Mouse (Mus musculus): Measurements from ENCODE around the gene Mettl24.

GRCm38 (mm10) chr10:40640406-40640805 lies 42.7 kb upstream of the Mettl24 start:
- TF ChIP-seq POLR2A (IDR thresholded peaks at IDR 0.05; ENCODE audit: control insufficient read depth in 1 of 2, insufficient read depth in 1 of 2, low read depth in 1 of 2, low read length in 2 of 2, poor library complexity in 1 of 2) = no peak
- no peak for TF ChIP-seq ELF1 (IDR thresholded peaks at IDR 0.05; ENCODE audit: low read depth, low read length)
- TF ChIP-seq MAX (IDR thresholded peaks at IDR 0.05; ENCODE audit: low read length) = no peak
- TF ChIP-seq RAD21 (IDR thresholded peaks at IDR 0.05; ENCODE audit: low read depth, low read length) = no peak
- no peak for TF ChIP-seq ZNF384 (IDR thresholded peaks at IDR 0.05; ENCODE audit: low read depth, low read length)
- TF ChIP-seq ZKSCAN1 (IDR thresholded peaks at IDR 0.05; ENCODE audit: low read depth, low read length) = no peak
- TF ChIP-seq CTCF (IDR thresholded peaks at IDR 0.05 in 2 of 3, conservative IDR thresholded peaks at IDR 0.05 in 1 of 3; ENCODE audit: control insufficient read depth in 1 of 3, insufficient read depth in 1 of 3, low read depth in 2 of 3, low read length in 3 of 3, poor library complexity in 1 of 3, severe bottlenecking in 1 of 3) = no peak
- no peak for TF ChIP-seq GABPA (IDR thresholded peaks at IDR 0.05; ENCODE audit: low read depth, low read length)

All from MEL (cell line).